In the genomic region with DNA sequence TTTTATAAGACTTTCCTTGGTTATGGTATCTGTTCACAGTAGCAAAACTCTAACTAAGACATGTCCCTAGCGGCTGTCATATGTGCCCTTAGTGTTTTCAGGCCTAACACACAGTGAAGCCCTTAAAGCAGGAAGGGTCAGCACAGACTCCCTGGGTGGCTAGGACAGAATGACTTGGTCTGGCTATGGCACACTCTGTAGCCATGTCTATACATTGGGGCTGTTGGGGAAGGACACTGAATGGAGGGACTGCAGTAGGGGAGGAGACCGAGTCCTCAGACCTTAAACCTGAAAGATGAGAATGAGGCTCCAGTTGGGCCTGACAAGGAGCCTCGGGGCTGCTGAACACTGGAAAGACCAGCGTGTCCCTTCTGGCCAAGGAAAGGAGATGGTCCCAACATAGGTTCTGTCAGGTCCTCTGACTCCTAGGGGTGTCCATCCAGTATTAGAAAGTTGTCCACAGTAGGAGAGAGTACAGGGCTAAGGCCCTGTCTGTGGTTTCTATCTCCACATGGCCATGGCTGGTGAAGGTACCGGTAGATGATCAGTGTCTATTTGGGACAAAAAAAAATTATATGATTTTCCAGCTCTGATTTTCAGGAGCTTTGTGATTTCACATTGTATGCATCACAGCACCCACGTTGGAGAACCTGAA, we compare ENCODE assay signal across 14 mouse cellular contexts.
DNase-seq lines count a peak whose midpoint lies in the region; ATAC-seq and TF ChIP-seq lines count a peak whose summit lies in the region.
"Had no signal": no experiment of that assay in that cellular context is flagged by ENCODE, and none has a peak within 500 bp of the region (broad histone marks: within the 10 kb centered on the region; RNA-seq: fewer than 3 reads in every experiment).

No protein-coding gene starts in this region.

- ATAC-seq in forebrain, embryonic 15.5 days (replicated peaks) = peak; percentile 35
- ATAC-seq in forebrain, postnatal 0 days = no peak
- no peak for ATAC-seq in midbrain, postnatal 0 days (ENCODE audit: low FRiP score)
- ATAC-seq in limb, embryonic 11.5 days (ENCODE audit: insufficient number of reproducible peaks, low FRiP score, low TSS enrichment, low read depth) = 0 out of 2 replicates have a peak, but pooled peaks have one; percentile 35
- peak; percentile 73; the same call in 1 of the 2 replicates for ATAC-seq in midbrain, embryonic 15.5 days (replicated peaks)
- ATAC-seq: Patski had no signal

- H3K27me3 ChIP-seq in forebrain, embryonic 15.5 days = no peaks in the 10 kb centered on the region
- H3K27me3 ChIP-seq in forebrain, postnatal 0 days (ENCODE audit: insufficient read depth, low read length) = no peaks in the 10 kb centered on the region
- H3K27me3 ChIP-seq in midbrain, embryonic 10.5 days (ENCODE audit: low read depth, poor library complexity, severe bottlenecking) = 0 out of 2 replicates have a peak, but pooled peaks cover 5% of the 10 kb centered on the region
- no peaks in the 10 kb centered on the region for H3K27me3 ChIP-seq in midbrain, postnatal 0 days (ENCODE audit: insufficient read depth, low read length)
- no peaks in the 10 kb centered on the region for H3K27me3 ChIP-seq in limb, embryonic 11.5 days (ENCODE audit: control insufficient read depth, insufficient read depth, low read length)
- H3K27me3 ChIP-seq in midbrain, embryonic 15.5 days (replicated peaks) = no peaks in the 10 kb centered on the region
- H3K27me3 ChIP-seq: embryonic facial prominence, embryonic 13.5 days; heart, embryonic 13.5 days had no signal

- H3K4me1 ChIP-seq in forebrain, embryonic 15.5 days = no peaks in the 10 kb centered on the region
- H3K4me1 ChIP-seq in forebrain, postnatal 0 days (ENCODE audit: insufficient read depth) = no peaks in the 10 kb centered on the region
- H3K4me1 ChIP-seq in midbrain, embryonic 10.5 days = no peaks in the 10 kb centered on the region
- H3K4me1 ChIP-seq in midbrain, postnatal 0 days (ENCODE audit: insufficient read depth, low read length) = no peaks in the 10 kb centered on the region
- no peaks in the 10 kb centered on the region for H3K4me1 ChIP-seq in limb, embryonic 11.5 days (ENCODE audit: control insufficient read depth, insufficient read depth, low read length)
- H3K4me1 ChIP-seq in midbrain, embryonic 15.5 days = no peaks in the 10 kb centered on the region
- H3K4me1 ChIP-seq: embryonic facial prominence, embryonic 13.5 days; heart, embryonic 13.5 days had no signal

- no peaks in the 10 kb centered on the region for H3K9me3 ChIP-seq in forebrain, embryonic 15.5 days
- no peaks in the 10 kb centered on the region for H3K9me3 ChIP-seq in forebrain, postnatal 0 days (ENCODE audit: low read length)
- H3K9me3 ChIP-seq in midbrain, embryonic 10.5 days (replicated peaks) = no peaks in the 10 kb centered on the region
- no peaks in the 10 kb centered on the region for H3K9me3 ChIP-seq in midbrain, postnatal 0 days (ENCODE audit: low read length)
- H3K9me3 ChIP-seq in limb, embryonic 11.5 days (ENCODE audit: control insufficient read depth, low read length) = no peaks in the 10 kb centered on the region
- H3K9me3 ChIP-seq in midbrain, embryonic 15.5 days = no peaks in the 10 kb centered on the region
- H3K9me3 ChIP-seq: embryonic facial prominence, embryonic 13.5 days; heart, embryonic 13.5 days had no signal

- WGBS in forebrain, embryonic 15.5 days = 78% methylated on average over 6 of the region's 6 CpGs
- 75% methylated on average over 6 of the region's 6 CpGs for WGBS in forebrain, postnatal 0 days
- WGBS in midbrain, embryonic 10.5 days = 72% methylated on average over 6 of the region's 6 CpGs
- 80% methylated on average over 6 of the region's 6 CpGs for WGBS in midbrain, postnatal 0 days
- WGBS in limb, embryonic 11.5 days = 82% methylated on average over 6 of the region's 6 CpGs
- WGBS in midbrain, embryonic 15.5 days = 72% methylated on average over 6 of the region's 6 CpGs

- no peak for TF ChIP-seq CTCF in forebrain, postnatal 0 days (IDR thresholded peaks at IDR 0.05; ENCODE audit: low read depth)
- TF ChIP-seq CTCF in midbrain, postnatal 0 days (IDR thresholded peaks at IDR 0.05) = no peak

- no peak for DNase-seq in forebrain, postnatal 0 days
- DNase-seq in midbrain, embryonic 10.5 days (ENCODE audit: low spot score) = no peak
- no peak for DNase-seq in midbrain, postnatal 0 days (ENCODE audit: low spot score)
- peak; percentile 22 for DNase-seq in limb, embryonic 11.5 days (ENCODE audit: low spot score)
- DNase-seq in spleen, postnatal 36 days (ENCODE audit: low spot score in 2 of 2) = no peak
- no peak for DNase-seq in adrenal gland, postnatal 36 days

- H3K9ac ChIP-seq in forebrain, embryonic 15.5 days (replicated peaks) = no peak overlapping the region
- H3K9ac ChIP-seq in forebrain, postnatal 0 days = no peak overlapping the region
- no peak overlapping the region for H3K9ac ChIP-seq in midbrain, postnatal 0 days (replicated peaks; ENCODE audit: low read length, poor library complexity, severe bottlenecking)
- no peak overlapping the region for H3K9ac ChIP-seq in limb, embryonic 11.5 days (ENCODE audit: low read length)
- H3K9ac ChIP-seq in midbrain, embryonic 15.5 days = no peak overlapping the region
- H3K9ac ChIP-seq: embryonic facial prominence, embryonic 13.5 days; heart, embryonic 13.5 days; liver, embryonic 14.5 days had no signal

- no peak overlapping the region for H3K4me3 ChIP-seq in forebrain, embryonic 15.5 days
- no peak overlapping the region for H3K4me3 ChIP-seq in forebrain, postnatal 0 days (ENCODE audit: low read depth, low read length)
- H3K4me3 ChIP-seq in midbrain, embryonic 10.5 days = no peak overlapping the region
- no peak overlapping the region for H3K4me3 ChIP-seq in midbrain, postnatal 0 days (ENCODE audit: low read depth, low read length)
- H3K4me3 ChIP-seq in limb, embryonic 11.5 days (ENCODE audit: low read depth, low read length) = no peak overlapping the region
- H3K4me3 ChIP-seq in midbrain, embryonic 15.5 days = no peak overlapping the region
- H3K4me3 ChIP-seq: embryonic facial prominence, embryonic 13.5 days; heart, embryonic 13.5 days; myocyte had no signal

- H3K36me3 ChIP-seq in forebrain, embryonic 15.5 days = no peaks in the 10 kb centered on the region
- H3K36me3 ChIP-seq in forebrain, postnatal 0 days (ENCODE audit: insufficient read depth) = no peaks in the 10 kb centered on the region
- H3K36me3 ChIP-seq in midbrain, embryonic 10.5 days = no peaks in the 10 kb centered on the region
- H3K36me3 ChIP-seq in midbrain, postnatal 0 days (ENCODE audit: insufficient read depth, low read length) = no peaks in the 10 kb centered on the region
- H3K36me3 ChIP-seq in limb, embryonic 11.5 days (ENCODE audit: control insufficient read depth, insufficient read depth, low read length) = no peaks in the 10 kb centered on the region
- H3K36me3 ChIP-seq in midbrain, embryonic 15.5 days (replicated peaks) = no peaks in the 10 kb centered on the region
- H3K36me3 ChIP-seq: embryonic facial prominence, embryonic 13.5 days; heart, embryonic 13.5 days had no signal

- H3K4me2 ChIP-seq in forebrain, embryonic 15.5 days (replicated peaks) = no peak overlapping the region
- no peak overlapping the region for H3K4me2 ChIP-seq in forebrain, postnatal 0 days (ENCODE audit: low read depth)
- H3K4me2 ChIP-seq in midbrain, postnatal 0 days (ENCODE audit: low read depth, low read length, poor library complexity, severe bottlenecking) = no peak overlapping the region
- H3K4me2 ChIP-seq in limb, embryonic 11.5 days (ENCODE audit: low read depth, severe bottlenecking) = no peak overlapping the region
- no peak overlapping the region for H3K4me2 ChIP-seq in midbrain, embryonic 15.5 days
- H3K4me2 ChIP-seq: embryonic facial prominence, embryonic 13.5 days; heart, embryonic 13.5 days had no signal

- no peak overlapping the region for H3K27ac ChIP-seq in forebrain, embryonic 15.5 days (replicated peaks)
- H3K27ac ChIP-seq in forebrain, postnatal 0 days (ENCODE audit: low read depth, low read length) = no peak overlapping the region
- H3K27ac ChIP-seq in midbrain, embryonic 10.5 days (replicated peaks) = 0 out of 2 replicates have a peak overlapping the region, but pooled peaks have one; percentile 73
- H3K27ac ChIP-seq in midbrain, postnatal 0 days (ENCODE audit: low read depth, low read length) = no peak overlapping the region
- H3K27ac ChIP-seq in limb, embryonic 11.5 days (replicated peaks; ENCODE audit: low read depth, low read length) = no peak overlapping the region
- no peak overlapping the region for H3K27ac ChIP-seq in midbrain, embryonic 15.5 days
- H3K27ac ChIP-seq: embryonic facial prominence, embryonic 13.5 days; heart, embryonic 13.5 days; liver, embryonic 14.5 days; macrophage had no signal

Comparison
In these comparisons a context has a peak if more than half of its experiments do, and no peak if none do; other contexts are left out.
1. ATAC-seq: peak in forebrain, embryonic 15.5 days (single experiment), limb, embryonic 11.5 days (single experiment) and midbrain, embryonic 15.5 days (single experiment); none in forebrain, postnatal 0 days (single experiment) and midbrain, postnatal 0 days (single experiment).